Mouse (Mus musculus): ENCODE results near the gene Rnf115. TPM values are rescaled to one million over a fixed set of nuclear protein-coding genes. Genes with fewer than 3 reads are reported as not detected.

Gene Rnf115
- polyA plus RNA-seq, 1 experiment from 2014 or later = 79.9 TPM

DNA sequence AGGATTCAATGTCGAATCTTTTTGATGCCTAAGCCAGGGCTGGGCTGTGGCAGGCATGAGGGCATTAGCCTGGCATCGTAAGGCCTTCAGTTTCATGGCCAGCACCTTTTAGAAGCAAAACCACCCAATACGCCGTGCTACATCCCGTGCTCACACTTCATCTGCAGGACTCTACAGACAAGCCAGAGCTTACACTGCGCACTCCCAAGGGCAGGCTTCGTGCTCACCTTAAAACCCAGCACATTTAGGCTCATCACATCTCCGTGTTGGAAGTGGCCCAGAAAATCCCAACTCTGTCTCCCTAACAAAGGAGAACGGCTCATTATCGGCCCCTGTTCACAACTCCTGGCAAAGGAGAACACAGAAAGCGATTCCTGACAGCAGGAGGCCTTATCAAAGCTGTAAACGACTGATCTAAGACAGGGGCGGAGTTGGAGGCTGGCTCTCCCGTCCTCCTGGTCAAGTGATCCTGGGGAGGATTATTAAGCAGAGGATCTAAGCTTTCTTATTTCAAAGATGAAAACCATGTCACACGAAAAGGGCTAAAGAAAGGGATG is 100.9 kb downstream of the Rnf115 start:
- no peaks in the 10 kb centered on the region for H3K36me3 ChIP-seq (replicated peaks)
- H3K4me2 ChIP-seq = peak overlapping the region; percentile 19
- H3K4me3 ChIP-seq (replicated peaks) = no peak overlapping the region
- peak overlapping the region; percentile 33; the same call in 1 of the 2 replicates for H3K27ac ChIP-seq
- no peak for ATAC-seq (ENCODE audit: low FRiP score)
- H3K27me3 ChIP-seq = no peaks in the 10 kb centered on the region
- no peaks in the 10 kb centered on the region for H3K9me3 ChIP-seq
- H3K4me1 ChIP-seq = peaks cover 9% of the 10 kb centered on the region
- 33% methylated on average over 15 of the region's 15 CpGs for WGBS
- no peak overlapping the region for H3K9ac ChIP-seq

DNA sequence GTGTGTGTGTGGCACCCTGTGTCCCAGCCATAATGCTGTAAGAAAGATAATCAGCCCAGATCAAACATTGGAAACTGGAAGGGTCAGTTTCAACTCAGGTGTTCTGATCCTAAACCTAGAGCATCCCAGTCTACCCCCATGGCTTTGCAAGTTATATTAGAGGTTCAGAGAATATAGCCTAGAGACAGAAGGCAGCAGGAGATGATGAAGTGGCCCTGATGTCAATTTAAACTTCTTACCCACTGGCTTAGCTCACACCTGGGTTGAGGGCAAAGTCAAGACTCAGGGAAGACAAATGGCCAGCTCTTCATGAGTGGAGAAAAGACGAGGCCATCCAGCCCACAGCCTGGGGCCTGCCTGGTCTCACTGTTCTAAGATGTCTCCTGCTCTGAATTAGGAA is 101.5 kb downstream of the Rnf115 start, which contains the start of the genes Pdzk1 and Cd160:
Gene Pdzk1, plus strand, starts transcription at position 301 of the 400 bp plus-strand sequence.
Gene Cd160, minus strand, starts transcription at position 368 of the 400 bp plus-strand sequence.
- Histone ChIP-seq H3K9me3 (no peaks in the 10 kb centered on the region), H3K4me2 (peak within 1 kb of the TSS; percentile 19), H3K36me3 (replicated peaks) (no peaks in the 10 kb centered on the region), H3K27me3 (no peaks in the 10 kb centered on the region), H3K9ac (no peak within 1 kb of the TSS), H3K4me3 (replicated peaks) (no peak within 1 kb of the TSS), H3K4me1 (peaks cover 9% of the 10 kb centered on the region), H3K27ac (peak within 1 kb of the TSS; percentile 33; the same call in 1 of the 2 replicates)
- 70% methylated on average over 1 of the region's 1 CpGs for WGBS
- no peak for ATAC-seq (ENCODE audit: low FRiP score)

DNA sequence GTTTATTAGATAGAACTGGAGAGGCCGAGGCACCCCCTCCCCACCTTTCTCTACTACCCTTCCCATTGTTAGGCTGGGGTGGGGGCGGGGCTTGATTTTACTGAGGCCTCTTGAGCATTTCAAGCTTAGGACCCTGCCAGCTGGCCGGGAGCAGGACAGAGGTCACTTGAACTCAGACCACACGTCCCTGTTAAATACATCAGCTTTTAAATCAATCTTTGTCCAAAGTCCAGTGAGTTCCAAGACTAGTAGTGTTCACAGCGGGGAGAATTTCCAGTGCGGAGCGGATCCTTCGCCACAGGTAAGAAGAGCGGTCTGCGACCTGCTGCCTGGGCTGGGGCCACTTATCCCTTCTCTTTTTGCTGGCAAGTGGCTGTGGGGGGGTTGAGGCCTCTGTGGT is 102.4 kb downstream of the Rnf115 start:
- no peak for ATAC-seq (ENCODE audit: low FRiP score)
- H3K9ac ChIP-seq = no peak overlapping the region
- peaks cover 9% of the 10 kb centered on the region for H3K4me1 ChIP-seq
- no peaks in the 10 kb centered on the region for H3K9me3 ChIP-seq
- WGBS = 72% methylated on average over 10 of the region's 10 CpGs
- H3K27ac ChIP-seq = no peak overlapping the region
- H3K4me3 ChIP-seq (replicated peaks) = no peak overlapping the region
- no peaks in the 10 kb centered on the region for H3K36me3 ChIP-seq (replicated peaks)
- no peak overlapping the region for H3K4me2 ChIP-seq
- H3K27me3 ChIP-seq = no peaks in the 10 kb centered on the region

DNA sequence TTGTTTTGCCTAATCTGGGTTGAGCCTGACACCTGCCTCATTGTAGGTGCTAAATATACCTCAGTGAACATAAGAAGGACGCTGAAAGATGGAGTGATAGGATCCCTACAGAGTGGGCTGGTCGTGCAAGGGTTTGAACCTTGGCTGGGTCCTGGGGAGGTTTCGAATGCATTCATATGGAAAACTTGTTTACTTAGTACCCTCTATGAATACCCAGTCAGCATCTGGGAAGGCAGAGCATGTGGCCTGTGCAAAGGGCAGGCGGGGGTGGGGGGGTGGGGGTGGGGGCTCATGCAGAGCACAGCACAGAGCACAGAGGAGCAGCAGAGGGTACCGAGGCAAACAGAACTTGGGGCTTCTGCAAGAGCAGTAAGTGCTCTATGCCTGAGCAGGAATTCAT is 105.5 kb downstream of the Rnf115 start:
- Histone ChIP-seq H3K4me2 (no peak overlapping the region), H3K4me3 (replicated peaks) (no peak overlapping the region), H3K4me1 (peaks cover 9% of the 10 kb centered on the region), H3K36me3 (replicated peaks) (no peaks in the 10 kb centered on the region), H3K27me3 (no peaks in the 10 kb centered on the region), H3K27ac (no peak overlapping the region), H3K9ac (no peak overlapping the region), H3K9me3 (no peaks in the 10 kb centered on the region)
- no peak for ATAC-seq (ENCODE audit: low FRiP score)
- WGBS = 45% methylated on average over 5 of the region's 5 CpGs

DNA sequence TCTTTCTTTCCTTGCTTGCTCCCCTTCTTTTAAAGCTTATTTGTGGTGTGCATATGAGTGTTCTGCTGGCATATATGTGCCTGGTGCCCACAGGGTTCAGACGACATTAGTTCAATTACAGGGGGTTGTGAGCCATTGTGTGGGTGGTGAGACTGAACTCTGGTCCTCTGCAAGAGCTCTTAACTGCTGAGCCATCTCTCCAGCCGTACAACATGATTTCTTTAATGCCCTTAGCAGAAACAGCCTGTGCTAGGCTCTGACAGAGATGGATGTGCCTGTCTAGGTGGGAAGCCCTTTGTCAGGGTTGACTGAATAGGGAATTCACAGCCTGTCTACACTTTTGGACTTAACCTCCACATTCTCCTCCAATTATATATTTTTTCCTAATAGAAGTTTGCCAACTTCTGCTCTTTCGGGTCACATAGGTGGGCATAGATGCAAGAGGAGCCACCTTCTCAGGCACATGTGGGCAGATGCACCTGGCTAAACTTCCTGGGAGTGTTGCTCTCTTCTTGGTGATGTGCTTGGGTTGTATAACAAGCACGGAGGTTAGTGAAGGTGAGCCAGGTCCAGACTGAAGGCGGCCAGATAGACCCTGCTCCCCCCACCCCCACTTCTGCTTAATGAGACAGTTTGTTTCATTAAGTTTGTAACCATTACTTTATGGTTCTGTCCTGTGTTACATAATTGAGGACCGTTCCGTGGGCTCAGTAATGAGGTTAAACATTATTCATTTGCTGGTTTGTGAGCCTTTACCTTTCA is 107.3 kb downstream of the Rnf115 start:
- no peaks in the 10 kb centered on the region for H3K36me3 ChIP-seq (replicated peaks)
- ATAC-seq (ENCODE audit: low FRiP score) = no peak
- no peak overlapping the region for H3K4me2 ChIP-seq
- H3K9ac ChIP-seq = no peak overlapping the region
- H3K9me3 ChIP-seq = no peaks in the 10 kb centered on the region
- H3K27me3 ChIP-seq = no peaks in the 10 kb centered on the region
- H3K4me1 ChIP-seq = peaks cover 3% of the 10 kb centered on the region; the same call in 1 of the 2 replicates
- WGBS = 85% methylated on average over 7 of the region's 7 CpGs
- no peak overlapping the region for H3K4me3 ChIP-seq (replicated peaks)
- no peak overlapping the region for H3K27ac ChIP-seq

DNA sequence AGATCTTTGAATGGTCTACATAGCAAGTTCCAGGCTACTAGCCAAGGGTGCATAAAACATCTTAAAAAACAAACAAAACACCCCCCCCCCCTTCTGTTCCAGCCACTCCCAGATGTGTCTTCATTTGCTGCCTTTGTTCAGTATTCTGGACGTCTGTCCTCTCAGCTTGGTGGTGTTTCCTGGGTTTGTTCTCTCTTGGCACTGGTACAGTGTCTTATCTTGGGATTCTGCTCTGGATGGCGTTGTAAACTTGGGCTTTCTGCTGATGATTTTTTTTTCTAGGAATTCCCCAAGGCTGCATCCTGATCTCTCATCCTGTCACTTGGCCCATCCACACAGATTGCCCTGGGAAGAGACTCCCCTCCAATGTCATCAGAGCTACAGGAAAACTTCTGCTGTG is 109.0 kb downstream of the Rnf115 start:
- Histone ChIP-seq H3K4me1 (peaks cover 3% of the 10 kb centered on the region; the same call in 1 of the 2 replicates), H3K36me3 (replicated peaks) (no peaks in the 10 kb centered on the region), H3K27ac (no peak overlapping the region), H3K27me3 (no peaks in the 10 kb centered on the region), H3K4me2 (no peak overlapping the region), H3K9ac (no peak overlapping the region), H3K4me3 (replicated peaks) (no peak overlapping the region), H3K9me3 (no peaks in the 10 kb centered on the region)
- ATAC-seq (ENCODE audit: low FRiP score) = no peak
- WGBS = 76% methylated on average over 2 of the region's 2 CpGs

DNA sequence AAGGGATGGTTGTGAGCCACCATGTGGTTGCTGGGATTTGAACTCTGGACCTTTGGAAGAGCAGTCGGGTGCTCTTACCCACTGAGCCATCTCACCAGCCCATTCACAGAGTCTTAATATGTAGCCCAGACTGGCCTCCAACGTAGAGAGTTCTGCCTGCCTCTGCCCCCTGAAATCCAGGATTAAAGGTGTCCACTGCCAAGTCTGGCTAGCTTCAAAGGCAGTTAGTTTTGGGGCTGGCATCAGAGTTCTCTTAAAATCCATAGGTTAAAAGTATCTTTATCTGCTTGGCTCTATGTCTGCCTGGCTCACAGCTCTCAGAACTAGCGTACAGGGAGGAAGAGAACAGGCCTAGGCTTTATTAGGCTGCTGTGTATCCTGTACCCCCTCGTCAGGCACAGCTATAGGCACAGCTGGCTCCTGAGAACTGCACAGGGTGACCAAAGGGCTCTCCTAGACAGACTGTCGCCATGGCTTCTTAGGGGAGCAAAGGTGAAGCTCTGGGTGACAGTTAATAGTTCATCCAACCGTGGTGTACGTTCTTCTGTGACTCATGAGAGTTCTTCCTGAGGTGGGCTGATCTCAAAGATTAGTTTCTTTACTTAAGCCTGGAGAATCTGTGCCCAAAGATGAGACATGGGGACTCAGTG is 111.7 kb downstream of the Rnf115 start:
- no peak overlapping the region for H3K9ac ChIP-seq
- no peaks in the 10 kb centered on the region for H3K36me3 ChIP-seq (replicated peaks)
- no peaks in the 10 kb centered on the region for H3K9me3 ChIP-seq
- no peaks in the 10 kb centered on the region for H3K4me1 ChIP-seq
- no peak for ATAC-seq (ENCODE audit: low FRiP score)
- H3K27ac ChIP-seq = no peak overlapping the region
- WGBS = 83% methylated on average over 7 of the region's 7 CpGs
- no peaks in the 10 kb centered on the region for H3K27me3 ChIP-seq
- no peak overlapping the region for H3K4me3 ChIP-seq (replicated peaks)
- H3K4me2 ChIP-seq = no peak overlapping the region

Other genes starting within 250 kb of the Rnf115 start
- gene Hfe2, start 202.5 kb upstream of the Rnf115 start, polyA plus RNA-seq (2016; fragmentation: Nextera tagmentation; extraction: Ambion mirVana) = 0.54 and 0.84 TPM in 2 replicates
- 40.4 and 40.8 TPM in 2 replicates for gene Txnip, start 169.7 kb upstream of the Rnf115 start, polyA plus RNA-seq (2016; fragmentation: Nextera tagmentation; extraction: Ambion mirVana)
- 1.3 and 1.7 TPM in 2 replicates for gene Gm16253, start 150.7 kb upstream of the Rnf115 start, polyA plus RNA-seq (2016; fragmentation: Nextera tagmentation; extraction: Ambion mirVana)
- gene Polr3gl, start 133.5 kb upstream of the Rnf115 start, polyA plus RNA-seq (2016; fragmentation: Nextera tagmentation; extraction: Ambion mirVana) = 40.1 and 40.7 TPM in 2 replicates
- gene Ankrd34a, start 131.0 kb upstream of the Rnf115 start, polyA plus RNA-seq (2016; fragmentation: Nextera tagmentation; extraction: Ambion mirVana) = 4.0 and 4.4 TPM in 2 replicates
- 5.8 and 6.2 TPM in 2 replicates for gene Lix1l, start 126.5 kb upstream of the Rnf115 start, polyA plus RNA-seq (2016; fragmentation: Nextera tagmentation; extraction: Ambion mirVana)
- 164 and 181 TPM in 2 replicates for gene Rbm8a, start 97.7 kb upstream of the Rnf115 start, polyA plus RNA-seq (2016; fragmentation: Nextera tagmentation; extraction: Ambion mirVana)
- 42.1 and 43.3 TPM in 2 replicates for gene Pex11b, start 92.3 kb upstream of the Rnf115 start, polyA plus RNA-seq (2016; fragmentation: Nextera tagmentation; extraction: Ambion mirVana)
- gene Gm42957, start 92.2 kb upstream of the Rnf115 start, polyA plus RNA-seq (2016; fragmentation: Nextera tagmentation; extraction: Ambion mirVana) = 0.09 TPM in 1 of 2 replicates, not detected in the other
- 0.51 and 0.84 TPM in 2 replicates for gene Itga10, start 82.1 kb upstream of the Rnf115 start, polyA plus RNA-seq (2016; fragmentation: Nextera tagmentation; extraction: Ambion mirVana)
- 0.51 and 0.77 TPM in 2 replicates for gene Ankrd35, start 57.5 kb upstream of the Rnf115 start, polyA plus RNA-seq (2016; fragmentation: Nextera tagmentation; extraction: Ambion mirVana)
- 42.2 and 43.4 TPM in 2 replicates for gene Pias3, start 31.3 kb upstream of the Rnf115 start, polyA plus RNA-seq (2016; fragmentation: Nextera tagmentation; extraction: Ambion mirVana)
- 7.5 and 8.7 TPM in 2 replicates for gene Nudt17, start 19.1 kb upstream of the Rnf115 start, polyA plus RNA-seq (2016; fragmentation: Nextera tagmentation; extraction: Ambion mirVana)
- gene Polr3c, start within 50 bp of the Rnf115 start, polyA plus RNA-seq (2016; fragmentation: Nextera tagmentation; extraction: Ambion mirVana) = 42.1 and 43.0 TPM in 2 replicates
- not detected in 2 replicates for gene Pdzk1, start 101.6 kb downstream of the Rnf115 start, polyA plus RNA-seq (2016; fragmentation: Nextera tagmentation; extraction: Ambion mirVana)
- gene Cd160, start 101.7 kb downstream of the Rnf115 start, polyA plus RNA-seq (2016; fragmentation: Nextera tagmentation; extraction: Ambion mirVana) = 0.19 and 0.21 TPM in 2 replicates
- gene Gja5, start 177.0 kb downstream of the Rnf115 start, polyA plus RNA-seq (2016; fragmentation: Nextera tagmentation; extraction: Ambion mirVana) = 2.9 and 3.8 TPM in 2 replicates
- gene Gpr89, start 177.7 kb downstream of the Rnf115 start, polyA plus RNA-seq (2016; fragmentation: Nextera tagmentation; extraction: Ambion mirVana) = 38.2 and 42.8 TPM in 2 replicates
- 0.03 TPM in 1 of 2 replicates, not detected in the other for gene Gja8, start 198.4 kb downstream of the Rnf115 start, polyA plus RNA-seq (2016; fragmentation: Nextera tagmentation; extraction: Ambion mirVana)